Mouse (Mus musculus): ENCODE results near the gene Trak2.
"Not testable (repeated sequence)": the region's sequence is repeated elsewhere in the genome, so short reads cannot be mapped to it uniquely, and the experiment has no call there.

Trak2 gene

GRCm38 (mm10) chr1:58953686-58954434 is 19.4 kb downstream of the Trak2 start:
- no peak for DNase-seq

DNA sequence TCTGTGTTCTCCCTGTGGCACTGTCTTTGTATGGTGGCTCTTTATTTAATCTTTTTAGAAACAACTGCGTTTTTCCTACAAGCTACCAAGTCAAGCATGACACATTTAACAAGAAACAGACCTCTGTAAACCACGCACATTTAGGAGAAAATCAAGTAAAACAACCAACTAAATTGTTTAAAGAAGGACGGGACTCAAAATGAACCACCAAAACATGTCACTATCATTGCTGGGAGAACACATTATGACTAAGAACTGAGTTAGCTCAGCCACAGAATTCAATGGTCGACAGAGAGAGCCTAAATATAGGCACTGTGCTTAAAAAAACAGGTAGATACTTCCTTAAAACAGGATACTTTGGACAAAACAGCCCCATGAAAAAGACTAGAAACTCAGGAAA is 20.2 kb downstream of the Trak2 start:
- DNase-seq: no peak

- no peak for DNase-seq
These were observed 20.7 kb downstream of the Trak2 start for GRCm38 (mm10) chr1:58952526-58952925.

GRCm38 (mm10) chr1:58951841-58952240 is 21.4 kb downstream of the Trak2 start:
- DNase-seq: no peak

DNA sequence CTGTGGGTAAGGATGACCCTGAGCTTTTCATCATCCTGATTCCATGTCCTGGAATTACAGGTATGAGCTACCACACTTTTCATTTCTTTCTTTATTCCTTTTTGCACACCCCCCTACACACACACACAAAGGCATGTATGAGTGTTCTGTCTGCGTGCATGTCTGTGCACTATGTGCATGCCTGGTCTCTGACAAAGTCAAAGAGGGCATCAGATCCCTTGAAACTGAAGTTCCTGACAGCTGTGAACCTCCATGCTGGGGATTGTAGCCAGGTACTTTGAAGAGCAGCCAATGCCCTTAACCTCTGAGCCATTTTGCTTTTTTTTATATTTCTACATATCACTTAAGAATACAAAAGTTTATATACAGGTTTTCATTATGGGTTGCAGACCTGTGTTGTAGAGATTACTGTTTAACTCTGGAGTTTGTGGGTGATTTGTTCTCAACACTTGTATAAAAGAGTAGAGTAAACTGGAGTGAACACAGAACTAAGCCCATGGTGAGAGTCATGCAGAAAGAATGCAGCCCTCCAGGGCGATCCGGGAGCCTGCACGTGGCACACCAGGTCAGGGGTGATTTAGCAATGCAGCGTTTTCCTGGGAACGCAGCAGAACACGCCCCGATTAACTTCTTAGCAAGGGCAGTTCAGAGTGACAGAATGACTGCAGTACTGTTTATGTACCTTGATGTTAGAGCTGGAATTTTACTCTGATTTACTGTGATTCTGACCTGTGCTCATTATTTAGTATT is 22.2 kb downstream of the Trak2 start:
- no peak for DNase-seq

DNA sequence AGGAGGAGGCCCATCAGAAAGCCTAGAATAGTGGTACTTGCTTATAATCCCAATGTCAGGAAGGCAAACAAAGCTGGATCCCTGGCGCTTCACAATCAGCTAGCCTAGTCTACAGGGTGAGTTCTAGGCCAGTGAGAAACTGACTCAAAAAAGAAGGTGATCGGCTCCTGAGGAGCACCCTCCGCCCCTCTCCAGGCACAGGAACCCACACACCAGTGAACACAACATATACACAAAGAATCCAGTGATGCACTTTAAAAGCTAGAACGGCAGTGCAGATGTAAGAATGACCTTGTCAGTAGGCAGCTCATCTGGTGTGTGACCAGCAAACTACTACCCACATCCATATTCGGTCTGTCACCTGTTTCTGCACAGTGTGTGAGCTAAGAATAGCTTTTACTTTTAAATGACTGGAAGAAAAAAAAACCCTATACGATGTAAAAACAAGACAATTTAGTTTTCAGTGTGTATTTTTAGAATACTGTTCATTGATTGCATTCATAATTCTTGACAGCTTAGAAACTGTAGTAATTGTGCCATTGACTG is 23.6 kb downstream of the Trak2 start:
- no peak for DNase-seq

- DNase-seq: no peak
These were observed 26.5 kb downstream of the Trak2 start for GRCm38 (mm10) chr1:58946718-58947117.

GRCm38 (mm10) chr1:58945960-58946670 is 27.1 kb downstream of the Trak2 start:
- no peak for DNase-seq

- DNase-seq: no peak
These were observed 27.7 kb downstream of the Trak2 start for GRCm38 (mm10) chr1:58945523-58945922.

GRCm38 (mm10) chr1:58937606-58938099 is 35.6 kb downstream of the Trak2 start:
- DNase-seq: no peak

DNA sequence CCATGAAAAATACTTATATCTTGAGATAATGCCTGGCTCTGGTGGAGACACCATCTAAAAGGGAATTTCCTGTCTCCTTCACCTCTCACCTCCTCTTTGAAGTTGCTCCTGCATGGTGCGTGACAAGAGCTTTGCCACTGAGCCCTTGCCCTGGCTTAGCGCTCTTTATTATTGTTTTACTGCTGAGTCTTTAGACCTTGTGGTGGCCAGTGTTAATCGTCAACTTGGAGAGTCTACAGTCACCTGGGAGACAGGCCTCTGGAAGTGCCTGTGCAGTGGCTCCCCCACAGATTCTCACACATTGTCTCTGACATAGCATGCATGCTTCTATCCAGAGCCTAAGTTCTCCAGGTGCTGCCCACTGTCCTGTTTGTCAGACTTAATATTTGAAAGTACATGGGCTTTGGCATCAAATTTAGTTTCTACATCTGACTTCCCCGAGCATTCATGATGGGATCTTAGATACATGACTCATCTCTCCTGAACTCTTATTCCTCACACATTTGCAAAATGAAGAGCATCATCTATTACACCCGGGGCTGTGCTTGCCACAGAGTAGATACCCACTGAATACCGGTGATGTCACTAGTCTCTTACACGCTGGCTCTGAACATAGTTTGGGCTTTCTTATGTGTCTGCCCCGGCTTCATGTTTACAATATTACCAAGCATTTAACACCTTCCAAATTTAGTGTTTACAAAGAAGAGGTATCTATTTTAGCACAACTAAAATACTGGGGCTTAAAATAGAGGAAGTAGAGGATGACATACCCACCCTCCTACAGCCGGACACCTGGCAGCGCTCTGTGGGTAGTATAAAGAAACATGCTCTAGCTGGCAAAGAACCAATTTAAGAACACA is 36.3 kb downstream of the Trak2 start:
- DNase-seq: no peak

DNA sequence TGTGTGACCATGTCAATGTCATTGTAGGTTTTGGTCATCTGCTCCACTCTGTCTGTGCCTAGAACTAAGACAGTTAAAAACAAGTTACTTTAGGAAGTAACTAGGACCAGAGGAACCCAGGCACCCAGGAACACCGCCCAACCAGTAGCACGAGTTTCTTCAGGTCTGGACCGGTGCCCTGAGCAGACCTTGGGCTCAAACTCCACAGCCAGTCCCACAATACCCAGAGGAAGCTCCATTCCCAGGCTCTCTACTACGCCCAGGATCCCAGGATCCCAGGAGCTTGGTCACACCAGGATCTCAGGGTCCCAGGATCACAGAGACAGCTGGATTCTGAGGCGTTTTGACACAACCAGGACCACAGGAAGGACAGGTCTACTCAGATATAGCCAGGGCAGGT is 46.6 kb downstream of the Trak2 start:
- DNase-seq: no peak

DNA sequence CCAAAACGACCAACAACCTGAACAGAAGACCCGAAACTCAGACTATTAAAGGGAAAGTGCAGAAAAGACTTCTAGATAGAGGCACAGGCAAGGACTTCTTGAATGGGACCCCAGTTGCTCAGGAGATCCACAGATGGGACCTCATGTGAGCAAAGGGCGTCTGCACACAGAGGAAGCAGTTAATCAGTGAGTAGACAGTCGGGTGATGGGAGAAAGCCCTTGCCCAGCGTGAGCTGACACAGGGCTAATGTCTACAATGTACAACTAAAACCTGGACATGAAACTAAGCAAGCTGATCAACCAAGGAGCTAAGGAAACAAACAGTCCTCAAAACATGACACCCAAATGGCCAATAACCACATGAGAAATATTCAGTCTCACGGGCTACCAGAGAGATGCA is 55.7 kb downstream of the Trak2 start:
- no peak for DNase-seq

- no peak for DNase-seq
These were observed 63.5 kb downstream of the Trak2 start for GRCm38 (mm10) chr1:58909636-58910272.

DNA sequence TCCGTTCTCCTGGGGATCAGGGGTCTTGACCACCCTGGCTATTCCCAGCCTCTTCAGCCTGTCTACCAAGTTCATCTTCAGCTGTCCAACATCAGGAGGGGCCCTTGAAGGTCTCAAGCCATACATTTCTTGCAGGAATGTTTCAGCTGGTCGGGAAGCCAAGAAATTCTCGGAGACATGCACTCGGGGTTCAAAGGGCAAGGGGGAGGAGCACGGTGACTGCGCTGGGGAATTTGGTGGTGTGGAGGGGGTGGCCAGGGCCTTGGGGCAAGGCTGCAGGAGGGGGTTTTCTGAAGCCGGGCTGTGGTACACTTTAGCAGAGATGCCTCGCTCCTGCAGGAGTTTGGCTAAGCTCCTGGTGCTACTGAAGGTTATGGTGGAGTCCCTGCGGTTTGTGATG is 69.5 kb downstream of the Trak2 start:
- no peak for DNase-seq

DNA sequence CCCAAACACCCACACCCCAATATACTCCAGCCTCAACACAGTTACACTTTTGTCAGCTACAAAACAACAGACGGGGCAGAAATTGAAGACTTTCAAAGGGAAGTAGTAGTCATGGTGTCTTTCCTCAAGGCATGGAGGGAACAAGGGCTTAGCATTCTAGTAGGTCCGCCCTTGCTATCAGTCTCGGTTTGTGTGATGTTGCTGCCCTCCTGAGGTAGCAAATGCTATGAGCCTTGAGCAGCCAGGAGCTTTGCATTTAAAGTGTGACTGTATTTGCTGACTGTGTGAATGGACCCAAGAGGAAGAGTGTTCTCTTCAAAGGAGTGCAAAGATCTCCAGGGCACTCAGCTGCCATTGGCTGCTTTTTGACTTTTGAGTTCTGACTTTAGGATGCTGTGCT is 75.7 kb downstream of the Trak2 start:
- not testable (repeated sequence) for DNase-seq

DNA sequence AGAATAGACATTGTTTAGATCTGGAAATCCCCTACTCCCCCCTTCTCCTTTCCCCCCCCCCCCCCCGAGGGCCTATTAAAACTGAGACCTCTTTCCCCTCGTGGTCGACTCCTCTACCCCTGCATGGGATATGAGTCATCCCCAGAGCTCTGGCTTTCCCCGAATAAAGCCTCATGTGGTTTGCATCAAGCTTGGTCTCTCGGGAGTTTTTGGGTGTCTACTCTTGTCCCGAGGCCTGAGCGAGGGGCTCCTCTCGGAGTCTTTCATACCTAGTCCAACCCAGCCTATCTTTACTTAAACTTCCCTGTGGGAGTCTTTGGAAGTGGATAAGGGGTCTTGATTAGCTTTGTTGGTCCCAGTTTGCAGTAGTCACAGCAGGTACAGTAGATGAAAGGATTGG is 80.8 kb downstream of the Trak2 start:
- DNase-seq: not testable (repeated sequence)

- DNase-seq: not testable (repeated sequence)
These were observed 81.6 kb downstream of the Trak2 start for GRCm38 (mm10) chr1:58891481-58892170.

- DNase-seq: not testable (repeated sequence)
These were observed 82.4 kb downstream of the Trak2 start for GRCm38 (mm10) chr1:58890697-58891290.

DNA sequence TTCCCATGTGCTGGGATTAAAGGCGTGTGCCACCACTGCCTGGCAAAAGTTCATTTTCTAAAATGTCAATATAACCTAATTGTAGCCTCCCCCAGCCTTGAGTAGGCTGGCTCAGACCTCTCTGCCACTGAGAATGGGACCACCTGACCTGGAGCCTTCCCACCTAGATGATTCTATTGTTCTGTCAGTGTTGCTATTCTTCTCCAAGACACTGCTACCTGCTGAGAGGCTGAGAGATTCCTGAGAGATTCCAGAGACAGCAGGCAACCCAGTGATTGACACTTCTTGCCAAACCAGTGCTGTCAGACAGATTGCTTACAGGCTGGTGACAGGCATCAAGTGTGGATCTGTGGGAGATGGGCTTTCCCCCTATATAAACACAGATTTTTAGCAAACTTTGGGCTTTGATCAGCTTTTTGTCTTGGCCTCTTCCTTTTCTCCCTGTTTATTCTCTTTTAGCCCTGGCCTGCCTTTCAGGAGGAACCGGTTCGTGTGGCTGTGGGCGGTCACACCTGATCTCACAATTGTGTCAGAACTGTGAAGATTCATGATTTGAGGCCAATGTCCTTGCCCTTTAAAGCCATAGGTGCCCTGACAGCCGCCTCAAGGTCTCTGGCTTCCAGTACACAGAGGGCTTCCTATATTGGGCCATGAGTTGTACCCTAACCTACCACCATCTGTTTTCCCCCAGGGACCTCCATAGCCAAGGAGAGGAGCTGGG is 83.2 kb downstream of the Trak2 start:
- DNase-seq: no peak

Data from cerebellum, adult 18-20 months (tissue).